Mouse (Mus musculus) T-helper 2 cell (primary cell): ENCODE measurements at regions not wholly inside any gene's neighbourhood (a gene's known extent, or its start where the extent isn't known, plus 50 kb on each side); places are given as distances from the start of the nearest gene placed in this dataset.

ENCODE experiments used
- in situ Hi-C: fragments of 300-600 bp; cut with MboI, MseI; formaldehyde crosslinking; loops from one replicate; pipeline ENCODE4 v1.15.1; 2025; ENCODE audit warnings: high pct_unique_total_duplicates

GRCm38 (mm10) chr8:26507611-26508070, 388.3 kb downstream of the Gm45692 start:
- in situ Hi-C loops, result no loop called here

GRCm38 (mm10) chr8:26509254-26509653, 389.9 kb downstream of the Gm45692 start:
- in situ Hi-C loops, result no loop called here

GRCm38 (mm10) chr8:26513001-26513400, 393.7 kb downstream of the Gm45692 start:
- in situ Hi-C loops, result no loop called here

- in situ Hi-C loops, result no loop called here
Observed at GRCm38 (mm10) chr8:26524237-26524636, 404.9 kb downstream of the Gm45692 start.

GRCm38 (mm10) chr8:26526474-26527185, 407.3 kb downstream of the Gm45692 start:
- in situ Hi-C loops, result no loop called here

- in situ Hi-C loops, result no loop called here
Observed at GRCm38 (mm10) chr8:26527186-26527580, 407.8 kb downstream of the Gm45692 start.

GRCm38 (mm10) chr8:26529921-26530320, 410.6 kb downstream of the Gm45692 start:
- in situ Hi-C loops, result no loop called here

GRCm38 (mm10) chr8:26533444-26534421, 414.4 kb downstream of the Gm45692 start:
- in situ Hi-C loops, result no loop called here

- in situ Hi-C loops, result no loop called here
Observed at GRCm38 (mm10) chr8:26535816-26536215, 416.5 kb downstream of the Gm45692 start.

- in situ Hi-C loops, result no loop called here
Observed at GRCm38 (mm10) chr8:26553691-26554090, 423.4 kb upstream of the Zfp703 start.

- in situ Hi-C loops, result no loop called here
Observed at GRCm38 (mm10) chr8:26559196-26559595, 417.9 kb upstream of the Zfp703 start.

- in situ Hi-C loops, result no loop called here
Observed at GRCm38 (mm10) chr8:26563151-26563550, 414.0 kb upstream of the Zfp703 start.

GRCm38 (mm10) chr8:26564254-26564653, 412.9 kb upstream of the Zfp703 start:
- in situ Hi-C loops, result no loop called here

- in situ Hi-C loops, result no loop called here
Observed at GRCm38 (mm10) chr8:26568423-26569060, 408.6 kb upstream of the Zfp703 start.

GRCm38 (mm10) chr8:26588841-26589240, 388.3 kb upstream of the Zfp703 start:
- in situ Hi-C loops, result no loop called here

GRCm38 (mm10) chr8:26590591-26591212, 386.4 kb upstream of the Zfp703 start:
- in situ Hi-C loops, result no loop called here

GRCm38 (mm10) chr8:26591266-26591665, 385.9 kb upstream of the Zfp703 start:
- in situ Hi-C loops, result no loop called here

GRCm38 (mm10) chr8:26593536-26594368, 383.4 kb upstream of the Zfp703 start:
- in situ Hi-C loops, result no loop called here

GRCm38 (mm10) chr8:26594369-26594920, 382.7 kb upstream of the Zfp703 start:
- in situ Hi-C loops, result no loop called here

- in situ Hi-C loops, result no loop called here
Observed at GRCm38 (mm10) chr8:26595431-26596018, 381.6 kb upstream of the Zfp703 start.
